Mouse (Mus musculus): Measurements from ENCODE around the gene Ntf3. TPM values are rescaled to one million over a fixed set of nuclear protein-coding genes. Genes with fewer than 3 reads are reported as not detected.

Gene Ntf3
- 3.8 TPM in 2 replicates for polyA plus RNA-seq (2015; fragmentation: Nextera tagmentation; extraction: Ambion mirVana)

- no peak within 1 kb of the TSS for H3K27ac ChIP-seq (replicated peaks)
- H3K4me3 ChIP-seq: peak within 1 kb of the TSS; percentile 28
- H3K27me3 ChIP-seq: peaks cover 67% of the 10 kb centered on the region
- peaks cover 51% of the 10 kb centered on the region for H3K4me1 ChIP-seq (replicated peaks)
- H3K36me3 ChIP-seq: no peaks in the 10 kb centered on the region
- no peak for ATAC-seq (ENCODE audit: low FRiP score, low read depth)
- peak within 1 kb of the TSS; percentile 54 for H3K4me2 ChIP-seq
- H3K9me3 ChIP-seq: no peaks in the 10 kb centered on the region
- H3K9ac ChIP-seq: no peak within 1 kb of the TSS
- WGBS: 1% methylated on average over 27 of the region's 27 CpGs
Observed at GRCm38 (mm10) chr6:126166548-126167207, at the start of gene Ntf3. Gene Ntf3, minus strand, starts transcription at chr6:126166910.

- 82% methylated on average over 5 of the region's 5 CpGs for WGBS
- no peak overlapping the region for H3K9ac ChIP-seq
- no peak overlapping the region for H3K27ac ChIP-seq (replicated peaks)
- no peak for ATAC-seq (ENCODE audit: low FRiP score, low read depth)
- no peak overlapping the region for H3K4me2 ChIP-seq
- no peak overlapping the region for H3K4me3 ChIP-seq
- H3K27me3 ChIP-seq: no peaks in the 10 kb centered on the region
- no peaks in the 10 kb centered on the region for H3K36me3 ChIP-seq
- H3K4me1 ChIP-seq (replicated peaks): no peaks in the 10 kb centered on the region
- H3K9me3 ChIP-seq: no peaks in the 10 kb centered on the region
Observed at GRCm38 (mm10) chr6:126213330-126213729, 46.6 kb upstream of the Ntf3 start.

DNA sequence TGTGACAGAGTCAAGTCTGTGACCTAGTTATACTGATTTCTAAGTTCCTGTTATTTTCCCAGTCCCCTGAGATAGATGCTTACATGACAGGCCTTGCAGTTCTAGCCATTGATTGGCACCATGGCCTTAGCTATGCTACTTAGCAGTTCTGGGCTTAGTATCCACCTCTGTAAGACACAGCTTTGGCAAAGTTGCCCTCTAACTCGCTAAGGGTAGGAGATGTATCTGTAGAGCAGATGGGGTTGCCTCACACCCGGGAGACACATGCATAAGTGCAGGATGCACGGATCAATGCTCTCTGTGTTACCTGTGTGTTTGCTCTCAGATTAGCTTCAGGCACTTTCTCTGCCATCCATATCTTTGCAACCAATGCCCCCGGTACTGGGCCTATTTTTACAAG, 36.7 kb upstream of the Ntf3 start:
- ATAC-seq (ENCODE audit: low FRiP score, low read depth): no peak
- Histone ChIP-seq H3K4me3 (no peak overlapping the region), H3K9ac (no peak overlapping the region), H3K9me3 (no peaks in the 10 kb centered on the region), H3K27me3 (no peaks in the 10 kb centered on the region), H3K36me3 (no peaks in the 10 kb centered on the region), H3K4me1 (replicated peaks) (no peaks in the 10 kb centered on the region), H3K27ac (replicated peaks) (no peak overlapping the region), H3K4me2 (no peak overlapping the region)
- 79% methylated on average over 4 of the region's 4 CpGs for WGBS

GRCm38 (mm10) chr6:126202959-126203358, 36.2 kb upstream of the Ntf3 start:
- Histone ChIP-seq H3K27ac (replicated peaks) (no peak overlapping the region), H3K4me2 (no peak overlapping the region), H3K27me3 (no peaks in the 10 kb centered on the region), H3K4me3 (no peak overlapping the region), H3K9me3 (no peaks in the 10 kb centered on the region), H3K4me1 (replicated peaks) (no peaks in the 10 kb centered on the region), H3K9ac (no peak overlapping the region), H3K36me3 (no peaks in the 10 kb centered on the region)
- ATAC-seq (ENCODE audit: low FRiP score, low read depth): peak; percentile 77
- 63% methylated on average over 7 of the region's 7 CpGs for WGBS

DNA sequence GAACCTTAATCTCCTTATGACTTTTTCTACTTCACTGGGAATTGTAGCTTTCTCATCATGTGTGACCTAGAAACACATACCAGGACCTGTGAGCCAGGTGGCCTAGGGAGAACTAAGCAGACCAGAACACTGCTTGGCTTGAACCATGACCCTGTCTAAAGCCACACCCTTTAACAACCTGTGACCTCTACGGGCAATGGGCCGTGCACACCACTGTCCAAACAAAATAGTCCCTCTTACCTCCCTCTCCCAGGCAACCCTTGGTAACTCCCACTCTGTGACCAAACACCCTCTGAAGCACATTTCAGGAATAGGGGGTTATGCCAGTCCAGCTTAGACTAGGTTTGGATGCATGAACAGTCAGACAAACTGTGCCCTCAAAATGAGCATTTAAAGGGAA, 35.0 kb upstream of the Ntf3 start:
- Histone ChIP-seq H3K27me3 (no peaks in the 10 kb centered on the region), H3K9me3 (no peaks in the 10 kb centered on the region), H3K4me3 (no peak overlapping the region), H3K36me3 (no peaks in the 10 kb centered on the region), H3K9ac (no peak overlapping the region), H3K4me2 (no peak overlapping the region), H3K4me1 (replicated peaks) (no peaks in the 10 kb centered on the region), H3K27ac (replicated peaks) (no peak overlapping the region)
- ATAC-seq (ENCODE audit: low FRiP score, low read depth): no peak
- WGBS: 81% methylated on average over 2 of the region's 2 CpGs

- no peaks in the 10 kb centered on the region for H3K9me3 ChIP-seq
- 74% methylated on average over 2 of the region's 2 CpGs for WGBS
- no peak overlapping the region for H3K4me2 ChIP-seq
Observed at GRCm38 (mm10) chr6:126199916-126200315, 33.2 kb upstream of the Ntf3 start.

GRCm38 (mm10) chr6:126194760-126195159, 28.1 kb upstream of the Ntf3 start:
- Histone ChIP-seq H3K27me3 (no peaks in the 10 kb centered on the region), H3K9me3 (no peaks in the 10 kb centered on the region), H3K4me1 (replicated peaks) (no peaks in the 10 kb centered on the region), H3K4me3 (no peak overlapping the region), H3K27ac (replicated peaks) (no peak overlapping the region), H3K4me2 (no peak overlapping the region), H3K36me3 (no peaks in the 10 kb centered on the region), H3K9ac (no peak overlapping the region)
- no peak for ATAC-seq (ENCODE audit: low FRiP score, low read depth)
- 81% methylated on average over 4 of the region's 4 CpGs for WGBS

More at GRCm38 (mm10) chr6:126199916-126200315, 33.2 kb upstream of the Ntf3 start:
- Histone ChIP-seq H3K9ac (no peak overlapping the region), H3K36me3 (no peaks in the 10 kb centered on the region), H3K27ac (replicated peaks) (no peak overlapping the region), H3K4me3 (no peak overlapping the region), H3K4me1 (replicated peaks) (no peaks in the 10 kb centered on the region), H3K27me3 (no peaks in the 10 kb centered on the region)
- ATAC-seq (ENCODE audit: low FRiP score, low read depth): no peak

DNA sequence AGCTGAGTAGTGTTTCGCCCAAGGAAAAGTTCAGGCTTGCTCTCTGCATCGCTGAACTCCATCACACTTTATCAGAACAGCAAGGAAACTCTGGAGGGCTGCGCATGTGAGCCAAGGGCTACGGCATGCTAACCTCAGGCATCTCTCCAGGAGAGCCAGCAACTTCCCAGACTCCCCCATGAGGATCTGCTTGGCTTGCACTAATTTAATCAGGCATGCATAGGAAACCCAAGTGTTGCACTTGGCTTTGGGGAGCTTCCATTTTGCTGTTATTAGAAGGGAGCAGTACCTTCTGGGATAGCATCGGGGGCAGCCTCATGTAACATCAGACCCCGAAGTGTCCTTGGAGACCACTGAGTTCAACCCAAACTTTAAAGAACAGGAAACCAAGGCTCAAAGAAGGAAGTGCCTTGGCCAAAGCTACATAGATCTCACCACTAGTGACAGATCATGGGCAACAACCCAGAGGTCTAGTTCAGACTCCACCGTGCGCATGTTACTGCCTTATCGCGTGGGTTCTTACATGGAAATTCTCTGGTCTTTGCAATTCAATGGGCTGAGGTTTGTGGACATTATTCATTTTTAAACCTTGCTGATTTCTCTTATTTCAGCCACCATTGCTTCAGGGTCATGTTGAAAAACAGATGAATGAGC, 23.6 kb upstream of the Ntf3 start:
- WGBS: 89% methylated on average over 10 of the region's 10 CpGs
- no peaks in the 10 kb centered on the region for H3K4me1 ChIP-seq (replicated peaks)
- H3K9me3 ChIP-seq: no peaks in the 10 kb centered on the region
- no peak overlapping the region for H3K9ac ChIP-seq
- H3K27ac ChIP-seq (replicated peaks): no peak overlapping the region
- no peak for ATAC-seq (ENCODE audit: low FRiP score, low read depth)
- no peaks in the 10 kb centered on the region for H3K27me3 ChIP-seq
- H3K4me3 ChIP-seq: no peak overlapping the region
- no peak overlapping the region for H3K4me2 ChIP-seq
- H3K36me3 ChIP-seq: no peaks in the 10 kb centered on the region

DNA sequence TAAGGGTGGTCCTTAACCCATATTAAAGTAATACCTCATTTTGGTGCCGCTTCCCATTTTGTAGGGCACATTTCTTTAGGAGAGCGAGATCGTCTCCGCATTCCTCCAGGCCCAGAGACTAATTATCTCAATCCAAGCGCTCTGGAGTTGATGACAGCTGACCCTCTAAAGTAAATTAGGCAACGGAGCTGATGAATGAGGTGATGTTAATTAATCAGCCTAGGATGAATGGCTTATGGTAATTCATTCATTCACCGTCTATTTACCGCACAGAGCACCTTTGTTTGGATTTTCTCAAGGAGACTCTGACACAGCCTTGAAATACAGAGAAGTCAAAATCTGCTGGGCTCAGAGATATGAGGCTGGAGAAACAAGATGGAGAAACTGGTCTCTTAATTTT, 20.7 kb upstream of the Ntf3 start:
- Histone ChIP-seq H3K36me3 (no peaks in the 10 kb centered on the region), H3K9me3 (no peaks in the 10 kb centered on the region), H3K27me3 (no peaks in the 10 kb centered on the region), H3K4me1 (replicated peaks) (no peaks in the 10 kb centered on the region), H3K4me2 (no peak overlapping the region), H3K4me3 (no peak overlapping the region), H3K27ac (replicated peaks) (no peak overlapping the region), H3K9ac (no peak overlapping the region)
- no peak for ATAC-seq (ENCODE audit: low FRiP score, low read depth)
- 46% methylated on average over 8 of the region's 8 CpGs for WGBS

DNA sequence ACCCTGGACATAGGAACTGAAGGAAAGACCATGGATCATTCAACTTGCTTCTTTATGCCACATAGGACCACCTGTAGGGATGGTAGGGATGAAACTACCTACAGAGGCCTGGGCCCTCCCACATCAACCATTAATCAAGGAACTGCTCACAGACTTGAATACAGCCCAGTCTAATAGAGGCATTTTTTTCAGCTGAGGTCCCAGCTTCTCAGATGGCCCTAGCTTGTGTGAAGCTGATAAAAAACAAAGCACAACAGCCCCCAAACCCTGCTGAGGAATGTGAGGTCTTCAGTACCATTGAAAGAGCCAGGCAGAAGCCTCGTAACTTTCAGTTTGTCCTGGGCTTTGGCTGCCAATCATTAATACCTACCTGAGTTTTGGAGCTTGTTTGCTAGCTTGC, 19.4 kb upstream of the Ntf3 start:
- no peaks in the 10 kb centered on the region for H3K9me3 ChIP-seq
- no peak overlapping the region for H3K4me2 ChIP-seq
- no peaks in the 10 kb centered on the region for H3K4me1 ChIP-seq (replicated peaks)
- H3K4me3 ChIP-seq: no peak overlapping the region
- H3K27me3 ChIP-seq: no peaks in the 10 kb centered on the region
- WGBS: 68% methylated on average over 1 of the region's 1 CpGs
- no peaks in the 10 kb centered on the region for H3K36me3 ChIP-seq
- no peak for ATAC-seq (ENCODE audit: low FRiP score, low read depth)
- H3K27ac ChIP-seq (replicated peaks): no peak overlapping the region
- no peak overlapping the region for H3K9ac ChIP-seq

- Histone ChIP-seq H3K4me2 (no peak overlapping the region), H3K27me3 (peaks cover 18% of the 10 kb centered on the region), H3K4me1 (replicated peaks) (peaks cover 3% of the 10 kb centered on the region), H3K9me3 (no peaks in the 10 kb centered on the region), H3K9ac (no peak overlapping the region), H3K4me3 (no peak overlapping the region), H3K27ac (replicated peaks) (no peak overlapping the region), H3K36me3 (no peaks in the 10 kb centered on the region)
- no peak for ATAC-seq (ENCODE audit: low FRiP score, low read depth)
- 78% methylated on average over 1 of the region's 1 CpGs for WGBS
Observed at GRCm38 (mm10) chr6:126172071-126172470, 5.4 kb upstream of the Ntf3 start.

DNA sequence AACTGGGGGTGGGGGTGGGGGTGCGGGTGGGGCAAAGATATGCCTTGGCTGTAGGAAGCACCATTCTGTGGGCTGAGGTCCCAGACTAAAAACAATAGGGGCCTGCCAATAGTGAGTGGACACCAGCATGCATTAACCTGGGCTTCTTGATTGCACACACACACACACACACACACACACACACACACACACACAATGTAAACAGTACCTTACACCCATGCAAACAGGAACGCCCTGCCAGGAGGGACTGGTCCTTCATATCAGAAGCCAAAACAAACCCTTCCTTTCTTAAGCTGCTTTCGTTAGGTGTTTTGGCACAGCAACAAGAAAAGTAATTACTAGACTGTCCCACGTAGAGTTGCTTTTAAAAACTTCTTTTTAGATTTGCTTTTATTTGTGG, 4.1 kb upstream of the Ntf3 start:
- H3K36me3 ChIP-seq: no peaks in the 10 kb centered on the region
- no peak overlapping the region for H3K4me2 ChIP-seq
- ATAC-seq (ENCODE audit: low FRiP score, low read depth): no peak
- H3K9ac ChIP-seq: no peak overlapping the region
- peaks cover 15% of the 10 kb centered on the region for H3K4me1 ChIP-seq (replicated peaks)
- no peak overlapping the region for H3K4me3 ChIP-seq
- peaks cover 30% of the 10 kb centered on the region for H3K27me3 ChIP-seq
- no peaks in the 10 kb centered on the region for H3K9me3 ChIP-seq
- no peak overlapping the region for H3K27ac ChIP-seq (replicated peaks)
- WGBS: 89% methylated on average over 4 of the region's 4 CpGs

DNA sequence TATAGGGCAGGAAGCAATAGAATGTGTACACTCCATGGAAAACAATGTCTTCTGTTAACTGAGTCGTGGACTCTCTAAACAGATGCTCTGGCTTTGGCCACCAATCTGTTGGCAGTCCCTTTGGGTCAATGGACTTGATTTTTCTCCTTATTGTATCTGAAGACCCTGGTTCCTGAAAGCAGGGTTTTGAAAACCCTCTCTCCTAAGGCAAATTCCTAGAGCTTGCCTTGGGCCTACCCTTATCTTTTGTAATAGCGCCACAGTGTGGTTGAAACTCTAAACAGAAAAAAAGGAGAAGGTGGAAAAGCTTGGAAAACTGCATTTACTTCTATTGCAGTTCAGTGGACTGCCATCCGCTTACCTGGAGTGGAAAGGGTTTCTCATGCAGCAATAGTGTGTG, 1.0 kb upstream of the Ntf3 start:
- H3K36me3 ChIP-seq: no peaks in the 10 kb centered on the region
- H3K4me1 ChIP-seq (replicated peaks): peaks cover 42% of the 10 kb centered on the region
- ATAC-seq (ENCODE audit: low FRiP score, low read depth): no peak
- H3K4me3 ChIP-seq: no peak overlapping the region
- H3K27me3 ChIP-seq: peaks cover 56% of the 10 kb centered on the region
- H3K9me3 ChIP-seq: no peaks in the 10 kb centered on the region
- no peak overlapping the region for H3K9ac ChIP-seq
- no peak overlapping the region for H3K4me2 ChIP-seq
- no peak overlapping the region for H3K27ac ChIP-seq (replicated peaks)
- 21% methylated on average over 3 of the region's 3 CpGs for WGBS
